Mouse (Mus musculus) effector memory CD4-positive, alpha-beta T cell, adult 5 months (primary cell): ENCODE results near the gene Olfr905. TPM values are rescaled to one million over a fixed set of nuclear protein-coding genes. Genes with fewer than 3 reads are reported as not detected.

Experiments used
- polyA plus RNA-seq: library from polyadenylated mRNA; unstranded; fragments of 100-300 nt; shearing (Covaris generic); gene quantifications from one replicate; pipeline ENCODE4 v1.2.1, GENCODE M21; 2017

The Olfr905 gene
- polyA plus RNA-seq: 0.09 TPM

GRCm38 (mm10) chr9:38470807-38471206 is at the start of gene Olfr905:
Olfr905 (plus strand) TSS chr9:38471107.

GRCm38 (mm10) chr9:38429155-38429554 is 41.8 kb upstream of the Olfr905 start, which contains the start of gene Olfr901:
Olfr901 (plus strand) TSS chr9:38429455.

GRCm38 (mm10) chr9:38447352-38447751 is 23.6 kb upstream of the Olfr905 start, which contains the start of gene Olfr902:
Olfr902 (plus strand) TSS chr9:38447652.

GRCm38 (mm10) chr9:38462844-38463243 is 8.1 kb upstream of the Olfr905 start, which contains the start of gene Olfr904:
Olfr904 (plus strand) TSS chr9:38463144.

GRCm38 (mm10) chr9:38486785-38487184 is 15.9 kb downstream of the Olfr905 start, which contains the start of gene Olfr906:
Olfr906 (plus strand) TSS chr9:38487085.

GRCm38 (mm10) chr9:38495501-38495900 is 24.6 kb downstream of the Olfr905 start, which contains the start of gene Olfr907:
Olfr907 (plus strand) TSS chr9:38495801.

GRCm38 (mm10) chr9:38521280-38521679 is 50.4 kb downstream of the Olfr905 start, which contains the start of gene Olfr911-ps1:
Olfr911-ps1 (plus strand) TSS chr9:38521580.

Other genes starting within 250 kb of the Olfr905 start
- not detected for gene Olfr143, start 218.3 kb upstream of the Olfr905 start, polyA plus RNA-seq
- not detected for gene Olfr895, start 203.3 kb upstream of the Olfr905 start, polyA plus RNA-seq
- not detected for gene Olfr896-ps1, start 180.0 kb upstream of the Olfr905 start, polyA plus RNA-seq
- not detected for gene Olfr25, start 142.0 kb upstream of the Olfr905 start, polyA plus RNA-seq
- gene Olfr898, start 122.7 kb upstream of the Olfr905 start, polyA plus RNA-seq: 0.15 TPM
- 0.15 TPM for gene Olfr250, start 104.2 kb upstream of the Olfr905 start, polyA plus RNA-seq
- gene Olfr251, start 94.0 kb upstream of the Olfr905 start, polyA plus RNA-seq: not detected
- not detected for gene Olfr147, start 69.4 kb upstream of the Olfr905 start, polyA plus RNA-seq
- gene Olfr901, start 41.7 kb upstream of the Olfr905 start, polyA plus RNA-seq: not detected
- not detected for gene Olfr902, start 23.5 kb upstream of the Olfr905 start, polyA plus RNA-seq
- gene Olfr904, start 8.0 kb upstream of the Olfr905 start, polyA plus RNA-seq: not detected
- gene Olfr906, start 16.0 kb downstream of the Olfr905 start, polyA plus RNA-seq: not detected
- gene Olfr907, start 24.7 kb downstream of the Olfr905 start, polyA plus RNA-seq: not detected
- gene Olfr911-ps1, start 50.5 kb downstream of the Olfr905 start, polyA plus RNA-seq: 0.10 TPM
- gene Olfr910, start 66.7 kb downstream of the Olfr905 start, polyA plus RNA-seq: not detected
- 0.16 TPM for gene Olfr912, start 109.1 kb downstream of the Olfr905 start, polyA plus RNA-seq
- not detected for gene Olfr913, start 121.7 kb downstream of the Olfr905 start, polyA plus RNA-seq
- gene Olfr914, start 134.0 kb downstream of the Olfr905 start, polyA plus RNA-seq: not detected
- gene Olfr916, start 188.8 kb downstream of the Olfr905 start, polyA plus RNA-seq: 0.25 TPM
- not detected for gene Olfr917, start 194.7 kb downstream of the Olfr905 start, polyA plus RNA-seq
- not detected for gene Olfr918, start 203.5 kb downstream of the Olfr905 start, polyA plus RNA-seq
- not detected for gene Olfr919, start 232.6 kb downstream of the Olfr905 start, polyA plus RNA-seq
- gene Vwa5a, start 247.2 kb downstream of the Olfr905 start, polyA plus RNA-seq: 24.4 TPM